Mouse (Mus musculus): ENCODE measurements around the gene Cd177. TPM values are rescaled to one million over a fixed set of nuclear protein-coding genes. Genes with fewer than 3 reads are reported as not detected.

Cd177 gene
- polyA plus RNA-seq (2015; fragmentation: Nextera tagmentation; extraction: Ambion mirVana) = 23.7 and 40.3 TPM in 2 replicates

GRCm38 (mm10) chr7:24760211-24760610 lies at the start of gene Cd177:
TSS of gene Cd177 (minus strand) at chr7:24760311.

DNA sequence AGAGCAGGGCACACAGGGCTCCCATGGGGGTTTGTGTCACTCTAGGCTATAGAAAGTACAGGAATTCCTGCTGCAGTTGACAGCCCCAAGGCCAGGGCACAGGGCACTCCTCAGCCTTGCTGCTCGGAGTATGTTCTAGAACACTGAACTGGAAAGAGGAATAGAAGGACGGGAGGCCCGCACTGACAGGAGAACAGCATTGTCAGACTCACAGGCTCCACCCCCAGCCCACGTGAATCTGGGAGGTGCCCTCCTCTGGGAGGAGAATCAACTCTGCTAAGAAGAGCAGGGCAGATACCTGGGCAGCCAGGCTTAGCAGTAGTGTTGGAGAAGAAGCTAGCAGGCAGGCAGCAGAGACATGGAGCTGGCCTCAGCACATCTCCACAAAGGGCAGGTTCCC lies 16.8 kb upstream of the Cd177 start, which contains the start of gene Ceacam10:
Gene Ceacam10 (plus strand): TSS at position 289 of the 400 bp plus-strand sequence.

DNA sequence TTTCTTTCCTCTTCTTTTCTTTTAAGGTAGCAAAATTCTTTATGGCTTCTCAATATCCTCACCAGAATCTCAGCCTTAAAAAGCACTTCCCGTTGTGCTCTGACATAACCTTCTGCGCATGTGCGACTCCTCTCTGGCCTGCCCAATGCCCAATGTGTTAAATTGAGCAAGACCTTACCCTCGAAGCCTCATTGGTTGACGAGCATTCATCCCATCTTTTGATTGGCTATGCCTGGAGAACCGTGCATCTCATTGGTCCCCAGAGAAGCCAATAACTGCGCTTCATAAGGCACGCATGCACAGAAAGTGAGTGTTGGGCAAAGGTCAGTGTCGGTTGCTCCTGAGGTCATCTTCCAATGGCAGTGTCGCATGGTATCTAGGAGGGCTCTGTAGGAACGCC lies 33.3 kb downstream of the Cd177 start, which contains the start of gene Gm4763:
Gene Gm4763 (minus strand): TSS at position 101 of the 400 bp plus-strand sequence.

GRCm38 (mm10) chr7:24708832-24709292 lies 51.2 kb downstream of the Cd177 start, which contains the start of gene BC049730:
TSS of gene BC049730 (plus strand) at chr7:24709242.

Other genes starting within 250 kb of the Cd177 start
- 0.11 TPM in 1 of 2 replicates, not detected in the other for gene AC161166.1, start 247.9 kb downstream of the Cd177 start, polyA plus RNA-seq (2015; fragmentation: Nextera tagmentation; extraction: Ambion mirVana)
- gene Irgq, start 229.6 kb downstream of the Cd177 start, polyA plus RNA-seq (2015; fragmentation: Nextera tagmentation; extraction: Ambion mirVana) = 1.5 and 2.0 TPM in 2 replicates
- 0.21 TPM in 1 of 2 replicates, not detected in the other for gene Pinlyp, start 214.2 kb downstream of the Cd177 start, polyA plus RNA-seq (2015; fragmentation: Nextera tagmentation; extraction: Ambion mirVana)
- gene Xrcc1, start 214.0 kb downstream of the Cd177 start, polyA plus RNA-seq (2015; fragmentation: Nextera tagmentation; extraction: Ambion mirVana) = 40.3 and 40.4 TPM in 2 replicates
- 23.2 and 28.2 TPM in 2 replicates for gene Ethe1, start 172.8 kb downstream of the Cd177 start, polyA plus RNA-seq (2015; fragmentation: Nextera tagmentation; extraction: Ambion mirVana)
- gene Zfp575, start 172.7 kb downstream of the Cd177 start, polyA plus RNA-seq (2015; fragmentation: Nextera tagmentation; extraction: Ambion mirVana) = 1.0 and 1.5 TPM in 2 replicates
- 0.28 and 0.38 TPM in 2 replicates for gene Phldb3, start 149.5 kb downstream of the Cd177 start, polyA plus RNA-seq (2015; fragmentation: Nextera tagmentation; extraction: Ambion mirVana)
- 0.10 TPM in 1 of 2 replicates, not detected in the other for gene Lypd3, start 123.8 kb downstream of the Cd177 start, polyA plus RNA-seq (2015; fragmentation: Nextera tagmentation; extraction: Ambion mirVana)
- not detected in 2 replicates for gene Tex101, start 83.6 kb downstream of the Cd177 start, polyA plus RNA-seq (2015; fragmentation: Nextera tagmentation; extraction: Ambion mirVana)
- not detected in 2 replicates for gene BC049730, start 51.1 kb downstream of the Cd177 start, polyA plus RNA-seq (2015; fragmentation: Nextera tagmentation; extraction: Ambion mirVana)
- gene Gm4763, start 33.4 kb downstream of the Cd177 start, polyA plus RNA-seq (2015; fragmentation: Nextera tagmentation; extraction: Ambion mirVana) = not detected in 2 replicates
- 12.4 and 21.1 TPM in 2 replicates for gene Ceacam10, start 16.9 kb upstream of the Cd177 start, polyA plus RNA-seq (2015; fragmentation: Nextera tagmentation; extraction: Ambion mirVana)
- gene Gm9844, start 101.9 kb upstream of the Cd177 start, polyA plus RNA-seq (2015; fragmentation: Nextera tagmentation; extraction: Ambion mirVana) = 5.9 and 6.7 TPM in 2 replicates
- gene Lypd4, start 109.6 kb upstream of the Cd177 start, polyA plus RNA-seq (2015; fragmentation: Nextera tagmentation; extraction: Ambion mirVana) = not detected in 2 replicates
- gene Dmrtc2, start 109.7 kb upstream of the Cd177 start, polyA plus RNA-seq (2015; fragmentation: Nextera tagmentation; extraction: Ambion mirVana) = not detected in 2 replicates
- 2,329 and 2,383 TPM in 2 replicates for gene Rps19, start 124.1 kb upstream of the Cd177 start, polyA plus RNA-seq (2015; fragmentation: Nextera tagmentation; extraction: Ambion mirVana)
- gene Cd79a, start 137.1 kb upstream of the Cd177 start, polyA plus RNA-seq (2015; fragmentation: Nextera tagmentation; extraction: Ambion mirVana) = 41.4 and 57.4 TPM in 2 replicates
- 95.4 and 107 TPM in 2 replicates for gene Arhgef1, start 142.6 kb upstream of the Cd177 start, polyA plus RNA-seq (2015; fragmentation: Nextera tagmentation; extraction: Ambion mirVana)
- gene Gm4881, start 184.2 kb upstream of the Cd177 start, polyA plus RNA-seq (2015; fragmentation: Nextera tagmentation; extraction: Ambion mirVana) = not detected in 2 replicates
- gene Rabac1, start 212.4 kb upstream of the Cd177 start, polyA plus RNA-seq (2015; fragmentation: Nextera tagmentation; extraction: Ambion mirVana) = 128 and 155 TPM in 2 replicates
- gene Atp1a3, start 245.6 kb upstream of the Cd177 start, polyA plus RNA-seq (2015; fragmentation: Nextera tagmentation; extraction: Ambion mirVana) = 3.6 and 5.3 TPM in 2 replicates

Measured in spleen, postnatal 0 days (tissue).